Mouse (Mus musculus) liver, embryonic 15.5 days (tissue): ENCODE measurements around the gene Cryzl2. TPM values are rescaled to one million over a fixed set of nuclear protein-coding genes. Genes with fewer than 3 reads are reported as not detected.

ENCODE experiments used
- ATAC-seq: fragments of 200-750 bp; cut with Nextera tagmentation; 2 replicates; pipeline ENCODE4 v1.8.0; 2017; ENCODE audit warnings: moderate number of reproducible peaks, mild to moderate bottlenecking, moderate library complexity; ENCODE audit not compliant: insufficient read depth
- H3K27ac ChIP-seq: fragments of 300-500 bp; sonication (generic); replicated peaks from 2 replicates; pipeline ENCODE4 v1.5.1; 2015; ENCODE audit warnings: mild to moderate bottlenecking, inconsistent platforms
- H3K27me3 ChIP-seq: fragments of 300-500 bp; sonication (generic); 2 replicates; pipeline ENCODE4 v1.6.1; 2015; ENCODE audit warnings: mild to moderate bottlenecking, inconsistent platforms
- H3K36me3 ChIP-seq: fragments of 300-500 bp; sonication (generic); replicated peaks from 2 replicates; pipeline ENCODE4 v1.6.1; 2015; ENCODE audit warnings: moderate library complexity, mild to moderate bottlenecking, inconsistent platforms
- H3K4me1 ChIP-seq: fragments of 300-500 bp; sonication (generic); replicated peaks from 2 replicates; pipeline ENCODE4 v1.6.1; 2015; ENCODE audit warnings: inconsistent platforms
- H3K4me2 ChIP-seq: fragments of 300-500 bp; sonication (generic); 2 replicates; pipeline ENCODE4 v1.6.1; 2015; ENCODE audit warnings: moderate library complexity, mild to moderate bottlenecking, inconsistent platforms
- H3K4me3 ChIP-seq: fragments of 300-500 bp; sonication (generic); replicated peaks from 2 replicates; pipeline ENCODE4 v1.5.1; 2015; ENCODE audit warnings: mild to moderate bottlenecking, inconsistent platforms
- H3K9ac ChIP-seq: fragments of 300-500 bp; sonication (generic); 2 replicates; pipeline ENCODE4 v1.6.1; 2015; ENCODE audit warnings: moderate library complexity, mild to moderate bottlenecking, inconsistent platforms
- H3K9me3 ChIP-seq: fragments of 300-500 bp; sonication (generic); replicated peaks from 2 replicates; pipeline ENCODE4 v1.6.1; 2016; ENCODE audit warnings: inconsistent platforms
- WGBS: fragments of 180-500 bp; shearing (Covaris S2); methylation state at CpG from one replicate; pipeline ENCODE4 v1.1.7; 2015; ENCODE audit warnings: mixed read lengths; ENCODE audit not compliant: insufficient replicate concordance; 5-methylcytosine and 5-hydroxymethylcytosine counted together
- polyA plus RNA-seq: library from polyadenylated mRNA; unstranded; fragments of >200 nt; fragmentation: Nextera tagmentation; extraction: Ambion mirVana; gene quantifications from 2 replicates; pipeline ENCODE4 v1.2.1, GENCODE M21; 2015

The Cryzl2 gene
- polyA plus RNA-seq, 1 experiment from 2014 or later: 6.7 TPM

- ATAC-seq: no peak
- WGBS: 71% methylated on average over 11 of the region's 11 CpGs
- Histone ChIP-seq H3K27ac (no peak overlapping the region), H3K9ac (no peak overlapping the region), H3K27me3 (no peaks in the 10 kb centered on the region), H3K4me2 (no peak overlapping the region), H3K4me1 (peaks cover 3% of the 10 kb centered on the region; the same call in 1 of the 2 replicates), H3K4me3 (no peak overlapping the region), H3K36me3 (no peaks in the 10 kb centered on the region), H3K9me3 (no peaks in the 10 kb centered on the region)
These were observed 54.5 kb downstream of the Cryzl2 start for GRCm38 (mm10) chr1:157512690-157513448.

- no peaks in the 10 kb centered on the region for H3K27me3 ChIP-seq
- H3K9ac ChIP-seq: no peak overlapping the region
- 22% methylated on average over 9 of the region's 9 CpGs for whole genome bisulfite sequencing
- H3K27ac ChIP-seq: no peak overlapping the region
- H3K9me3 ChIP-seq: no peaks in the 10 kb centered on the region
- no peaks in the 10 kb centered on the region for H3K36me3 ChIP-seq
- H3K4me2 ChIP-seq: no peak overlapping the region
- no peak for ATAC-seq
- peaks cover 3% of the 10 kb centered on the region; the same call in 1 of the 2 replicates for H3K4me1 ChIP-seq
- H3K4me3 ChIP-seq: no peak overlapping the region
These were observed 55.2 kb downstream of the Cryzl2 start for GRCm38 (mm10) chr1:157513559-157513958.

- no peak for ATAC-seq
- WGBS: 31% methylated on average over 4 of the region's 4 CpGs
- Histone ChIP-seq H3K27ac (no peak overlapping the region), H3K36me3 (no peaks in the 10 kb centered on the region), H3K9me3 (no peaks in the 10 kb centered on the region), H3K4me2 (no peak overlapping the region), H3K9ac (no peak overlapping the region), H3K4me1 (peaks cover 3% of the 10 kb centered on the region; the same call in 1 of the 2 replicates), H3K4me3 (no peak overlapping the region), H3K27me3 (no peaks in the 10 kb centered on the region)
These were observed 55.9 kb downstream of the Cryzl2 start for GRCm38 (mm10) chr1:157514298-157514697.

GRCm38 (mm10) chr1:157516838-157517808, 58.7 kb downstream of the Cryzl2 start:
- no peaks in the 10 kb centered on the region for H3K9me3 ChIP-seq
- 63% methylated on average over 8 of the region's 8 CpGs for WGBS
- H3K27ac ChIP-seq: no peak overlapping the region
- peaks cover 2% of the 10 kb centered on the region; the same call in 1 of the 2 replicates for H3K4me1 ChIP-seq
- H3K4me3 ChIP-seq: no peak overlapping the region
- no peak overlapping the region for H3K4me2 ChIP-seq
- no peak for ATAC-seq
- no peaks in the 10 kb centered on the region for H3K36me3 ChIP-seq
- no peaks in the 10 kb centered on the region for H3K27me3 ChIP-seq
- H3K9ac ChIP-seq: no peak overlapping the region

- no peaks in the 10 kb centered on the region for H3K36me3 ChIP-seq
- H3K4me1 ChIP-seq: no peaks in the 10 kb centered on the region; the same call in 1 of the 2 replicates
- no peak overlapping the region for H3K27ac ChIP-seq
- 54% methylated on average over 4 of the region's 4 CpGs for WGBS
- H3K27me3 ChIP-seq: no peaks in the 10 kb centered on the region
- H3K9me3 ChIP-seq: no peaks in the 10 kb centered on the region
- H3K9ac ChIP-seq: no peak overlapping the region
- no peak overlapping the region for H3K4me3 ChIP-seq
- ATAC-seq: no peak
- H3K4me2 ChIP-seq: no peak overlapping the region
These were observed 59.7 kb downstream of the Cryzl2 start for GRCm38 (mm10) chr1:157518111-157518523.

GRCm38 (mm10) chr1:157519396-157519795, 61.0 kb downstream of the Cryzl2 start:
- Histone ChIP-seq H3K27ac (no peak overlapping the region), H3K36me3 (no peaks in the 10 kb centered on the region), H3K4me3 (no peak overlapping the region), H3K27me3 (no peaks in the 10 kb centered on the region), H3K4me1 (no peaks in the 10 kb centered on the region), H3K9ac (no peak overlapping the region), H3K4me2 (no peak overlapping the region), H3K9me3 (no peaks in the 10 kb centered on the region)
- ATAC-seq: no peak
- 43% methylated on average over 2 of the region's 2 CpGs for WGBS

- Histone ChIP-seq H3K27ac (no peak overlapping the region), H3K9me3 (no peaks in the 10 kb centered on the region), H3K4me3 (no peak overlapping the region), H3K27me3 (no peaks in the 10 kb centered on the region), H3K4me2 (no peak overlapping the region), H3K9ac (no peak overlapping the region), H3K36me3 (no peaks in the 10 kb centered on the region), H3K4me1 (no peaks in the 10 kb centered on the region)
- 75% methylated on average over 5 of the region's 5 CpGs for WGBS
- no peak for ATAC-seq
These were observed 63.9 kb downstream of the Cryzl2 start for GRCm38 (mm10) chr1:157522322-157522721.

GRCm38 (mm10) chr1:157524775-157525174, 66.4 kb downstream of the Cryzl2 start:
- no peak for ATAC-seq

GRCm38 (mm10) chr1:157525692-157526354, 67.4 kb downstream of the Cryzl2 start:
- Histone ChIP-seq H3K27ac (peak overlapping the region; percentile 78), H3K4me3 (peak overlapping the region; percentile 37), H3K4me1 (no peaks in the 10 kb centered on the region), H3K4me2 (peak overlapping the region; percentile 31), H3K36me3 (no peaks in the 10 kb centered on the region), H3K9me3 (no peaks in the 10 kb centered on the region), H3K27me3 (no peaks in the 10 kb centered on the region), H3K9ac (no peak overlapping the region)
- WGBS: 72% methylated on average over 16 of the region's 16 CpGs
- peak; percentile 73 for ATAC-seq

More at GRCm38 (mm10) chr1:157524775-157525174, 66.4 kb downstream of the Cryzl2 start:
- no peak overlapping the region for H3K27ac ChIP-seq
- no peak overlapping the region for H3K4me3 ChIP-seq
- no peak overlapping the region for H3K4me2 ChIP-seq
- no peaks in the 10 kb centered on the region for H3K36me3 ChIP-seq
- H3K9ac ChIP-seq: no peak overlapping the region
- no peaks in the 10 kb centered on the region for H3K9me3 ChIP-seq
- 33% methylated on average over 7 of the region's 7 CpGs for WGBS
- H3K27me3 ChIP-seq: no peaks in the 10 kb centered on the region
- H3K4me1 ChIP-seq: no peaks in the 10 kb centered on the region

- WGBS: 45% methylated on average over 5 of the region's 5 CpGs
- Histone ChIP-seq H3K27me3 (no peaks in the 10 kb centered on the region), H3K4me3 (peak overlapping the region; percentile 37), H3K4me2 (peak overlapping the region; percentile 43), H3K4me1 (no peaks in the 10 kb centered on the region), H3K9me3 (no peaks in the 10 kb centered on the region), H3K27ac (peak overlapping the region; percentile 78), H3K9ac (no peak overlapping the region), H3K36me3 (no peaks in the 10 kb centered on the region)
- ATAC-seq: peak; percentile 81
These were observed 68.2 kb downstream of the Cryzl2 start for GRCm38 (mm10) chr1:157526625-157527024.
